21 mouse cellular contexts compared by ENCODE assay signal in genomic region chr17:50316216-50317150, GRCm38 (mm10). TPM values are rescaled to one million over a fixed set of nuclear protein-coding genes. Genes with fewer than 3 reads are reported as not detected.
A peak's percentile ranks its signal among the peaks of the same experiment; 100 is the strongest.
DNase-seq lines count a peak whose midpoint lies in the region; ATAC-seq lines count a peak whose summit lies in the region.
"Had no signal": no experiment of that assay in that cellular context is flagged by ENCODE, and none has a peak within 500 bp of the region (broad histone marks: within the 10 kb centered on the region; RNA-seq: fewer than 3 reads in every experiment).

No protein-coding gene starts in this region.

- no peak overlapping the region for H3K9ac ChIP-seq in heart, embryonic 13.5 days
- H3K9ac ChIP-seq: hindbrain, embryonic 15.5 days; kidney, embryonic 15.5 days; limb, embryonic 13.5 days; liver, postnatal 0 days; midbrain, embryonic 12.5 days had no signal

- no peak overlapping the region for H3K4me3 ChIP-seq in heart, embryonic 13.5 days
- H3K4me3 ChIP-seq: gastrocnemius, adult 2 months; hindbrain, embryonic 15.5 days; kidney, embryonic 15.5 days; limb, embryonic 13.5 days; midbrain, embryonic 12.5 days had no signal

- no peak for DNase-seq in heart, postnatal 14 days
- DNase-seq in Muller cell, postnatal 12 days (ENCODE audit: inconsistent ontology term): peak; percentile 64
- DNase-seq in cerebellum, adult 8-10 months: peak; percentile 45
- DNase-seq in spleen, postnatal 36 days (ENCODE audit: low spot score in 2 of 2): no peak
- no peak for DNase-seq in urinary bladder, postnatal 36 days (ENCODE audit: low spot score in 2 of 2)
- DNase-seq: adrenal gland, postnatal 36 days; gastrocnemius, adult 2 months; heart, adult 18-20 months; layer of hippocampus, postnatal 36 days; lung, postnatal 36 days had no signal

- H3K4me1 ChIP-seq in heart, embryonic 13.5 days: peaks cover 12% of the 10 kb centered on the region
- H3K4me1 ChIP-seq: hindbrain, embryonic 15.5 days; kidney, embryonic 15.5 days; limb, embryonic 13.5 days; midbrain, embryonic 12.5 days had no signal

- H3K27me3 ChIP-seq in heart, embryonic 13.5 days (replicated peaks): no peaks in the 10 kb centered on the region
- H3K27me3 ChIP-seq: hindbrain, embryonic 15.5 days; kidney, embryonic 15.5 days; limb, embryonic 13.5 days; midbrain, embryonic 12.5 days had no signal

- no peaks in the 10 kb centered on the region for H3K9me3 ChIP-seq in heart, embryonic 13.5 days
- H3K9me3 ChIP-seq: hindbrain, embryonic 15.5 days; kidney, embryonic 15.5 days; limb, embryonic 13.5 days; midbrain, embryonic 12.5 days had no signal

- WGBS in heart, embryonic 13.5 days: 20% methylated on average over 11 of the region's 11 CpGs

- intact Hi-C loops in heart, postnatal 14 days (cut with DNase I): no loop called here

- H3K27ac ChIP-seq in heart, embryonic 13.5 days (replicated peaks): no peak overlapping the region
- H3K27ac ChIP-seq: gastrocnemius, adult 2 months; hindbrain, embryonic 15.5 days; kidney, embryonic 15.5 days; limb, embryonic 13.5 days; midbrain, embryonic 12.5 days had no signal

- no peaks in the 10 kb centered on the region for H3K36me3 ChIP-seq in heart, embryonic 13.5 days
- H3K36me3 ChIP-seq: hindbrain, embryonic 15.5 days; kidney, embryonic 15.5 days; limb, embryonic 13.5 days; midbrain, embryonic 12.5 days had no signal

- no peak for ATAC-seq in heart, embryonic 13.5 days (ENCODE audit: extremely low read depth, insufficient number of reproducible peaks, low FRiP score, low TSS enrichment)
- peak; percentile 36 for ATAC-seq in megakaryocyte-erythroid progenitor cell, adult 5-6 weeks (replicated peaks; ENCODE audit: low FRiP score, low TSS enrichment, poor library complexity, severe bottlenecking)
- ATAC-seq in erythroid progenitor cell, adult 5-6 weeks (replicated peaks; ENCODE audit: low FRiP score, poor library complexity, severe bottlenecking): no peak
- ATAC-seq: forebrain, embryonic 16.5 days; intestine, embryonic 16.5 days; liver, postnatal 0 days had no signal

- peak overlapping the region; percentile 16; the same call in 1 of the 2 replicates for H3K4me2 ChIP-seq in heart, embryonic 13.5 days
- H3K4me2 ChIP-seq: hindbrain, embryonic 15.5 days; kidney, embryonic 15.5 days; limb, embryonic 13.5 days; midbrain, embryonic 12.5 days had no signal

RNA-seq across cellular contexts. Expression of gene Dazl, which starts 23.0 kb away (rescaled TPM):
- 0.17 and 0.23 TPM in 2 replicates for polyA plus RNA-seq in heart, embryonic 13.5 days (2015; fragmentation: Nextera tagmentation; extraction: Ambion mirVana)
- total RNA-seq in heart, postnatal 14 days (2021): under 1 TPM; 0.17 TPM
- 0.74 TPM in 1 of 2 replicates, not detected in the other for total RNA-seq in megakaryocyte-erythroid progenitor cell, adult 5-6 weeks (2014; fragmentation: Nextera tagmentation)
- total RNA-seq in megakaryocyte-erythroid progenitor cell, adult 5-6 weeks (2017): 0.46 and 0.47 TPM in 2 replicates
- total RNA-seq in erythroid progenitor cell, adult 5-6 weeks (2015; ENCODE audit: low replicate concordance): not detected in 2 replicates
- not detected in 2 replicates for total RNA-seq in erythroid progenitor cell, adult 5-6 weeks (2017; ENCODE audit: low replicate concordance)
- polyA plus RNA-seq: C2C12; limb, embryonic 13.5 days; liver, postnatal 0 days had no signal

Comparison
In these comparisons a context has a peak if more than half of its experiments do, and no peak if none do; other contexts are left out.
1. DNase-seq: peak in Muller cell, postnatal 12 days (single experiment) and cerebellum, adult 8-10 months (single experiment); none in heart, postnatal 14 days (0 of 2), spleen, postnatal 36 days (0 of 2) and urinary bladder, postnatal 36 days (0 of 2).